Mouse (Mus musculus): Measurements from ENCODE around the gene Mob3b.

GRCm38 (mm10) chr4:35096226-35097175 is 60.8 kb downstream of the Mob3b start:
- no peak for TF ChIP-seq CTCF (IDR thresholded peaks at IDR 0.05; ENCODE audit: extremely low read depth, insufficient read depth, low read length)
- TF ChIP-seq POLR2A (IDR thresholded peaks at IDR 0.05; ENCODE audit: extremely low read depth, insufficient read depth, low read length): no peak
